Mouse (Mus musculus): ENCODE results near the gene Sav1. TPM values are rescaled to one million over a fixed set of nuclear protein-coding genes. Genes with fewer than 3 reads are reported as not detected.

Gene Sav1
- polyA plus RNA-seq, 1 experiment from 2014 or later = 2.8 TPM

- no peak overlapping the region for H3K9ac ChIP-seq (replicated peaks)
- no peak for ATAC-seq
- no peaks in the 10 kb centered on the region for H3K4me1 ChIP-seq (replicated peaks)
- WGBS = 94% methylated on average over 5 of the region's 5 CpGs
- H3K9me3 ChIP-seq = no peaks in the 10 kb centered on the region
- H3K36me3 ChIP-seq = peaks cover 48% of the 10 kb centered on the region
- no peak overlapping the region for H3K4me3 ChIP-seq (replicated peaks)
- H3K27ac ChIP-seq = no peak overlapping the region
- no peak overlapping the region for H3K4me2 ChIP-seq (replicated peaks)
- H3K27me3 ChIP-seq = no peaks in the 10 kb centered on the region
These were observed 40.9 kb downstream of the Sav1 start for GRCm38 (mm10) chr12:69945861-69946260.

GRCm38 (mm10) chr12:69941655-69942329, 45.0 kb downstream of the Sav1 start:
- Histone ChIP-seq H3K9me3 (no peaks in the 10 kb centered on the region), H3K4me3 (replicated peaks) (no peak overlapping the region), H3K4me2 (replicated peaks) (no peak overlapping the region), H3K27ac (no peak overlapping the region), H3K36me3 (peaks cover 50% of the 10 kb centered on the region), H3K9ac (replicated peaks) (no peak overlapping the region), H3K27me3 (no peaks in the 10 kb centered on the region), H3K4me1 (replicated peaks) (no peaks in the 10 kb centered on the region)
- 39% methylated on average over 1 of the region's 1 CpGs for WGBS
- no peak for ATAC-seq

GRCm38 (mm10) chr12:69939291-69939690, 47.5 kb downstream of the Sav1 start:
- no peak overlapping the region for H3K9ac ChIP-seq (replicated peaks)
- H3K27ac ChIP-seq = no peak overlapping the region
- 68% methylated on average over 2 of the region's 2 CpGs for WGBS
- no peaks in the 10 kb centered on the region for H3K27me3 ChIP-seq
- no peak overlapping the region for H3K4me3 ChIP-seq (replicated peaks)
- no peak for ATAC-seq
- no peaks in the 10 kb centered on the region for H3K4me1 ChIP-seq (replicated peaks)
- no peaks in the 10 kb centered on the region for H3K9me3 ChIP-seq
- no peak overlapping the region for H3K4me2 ChIP-seq (replicated peaks)
- H3K36me3 ChIP-seq = peaks cover 64% of the 10 kb centered on the region

GRCm38 (mm10) chr12:69937731-69938130, 49.1 kb downstream of the Sav1 start:
- WGBS = 43% methylated on average over 5 of the region's 5 CpGs
- H3K4me3 ChIP-seq (replicated peaks) = no peak overlapping the region
- H3K4me2 ChIP-seq (replicated peaks) = no peak overlapping the region
- no peaks in the 10 kb centered on the region for H3K9me3 ChIP-seq
- no peak overlapping the region for H3K27ac ChIP-seq
- no peak for ATAC-seq
- H3K9ac ChIP-seq (replicated peaks) = no peak overlapping the region
- peaks cover 73% of the 10 kb centered on the region for H3K36me3 ChIP-seq
- no peaks in the 10 kb centered on the region for H3K27me3 ChIP-seq
- no peaks in the 10 kb centered on the region for H3K4me1 ChIP-seq (replicated peaks)

- H3K27me3 ChIP-seq = no peaks in the 10 kb centered on the region
- WGBS = 59% methylated on average over 7 of the region's 7 CpGs
- no peak overlapping the region for H3K4me2 ChIP-seq (replicated peaks)
- peaks cover 32% of the 10 kb centered on the region for H3K36me3 ChIP-seq
- H3K27ac ChIP-seq = no peak overlapping the region
- H3K9ac ChIP-seq (replicated peaks) = no peak overlapping the region
- H3K4me3 ChIP-seq (replicated peaks) = no peak overlapping the region
- H3K4me1 ChIP-seq (replicated peaks) = no peaks in the 10 kb centered on the region
- H3K9me3 ChIP-seq = no peaks in the 10 kb centered on the region
- no peak for ATAC-seq
These were observed 60.1 kb downstream of the Sav1 start for GRCm38 (mm10) chr12:69926716-69927115.

GRCm38 (mm10) chr12:69924012-69924411, 62.8 kb downstream of the Sav1 start:
- ATAC-seq = no peak
- H3K27ac ChIP-seq = no peak overlapping the region

GRCm38 (mm10) chr12:69923603-69924002, 63.2 kb downstream of the Sav1 start:
- H3K4me1 ChIP-seq (replicated peaks) = no peaks in the 10 kb centered on the region
- ATAC-seq = no peak
- no peak overlapping the region for H3K4me2 ChIP-seq (replicated peaks)
- no peaks in the 10 kb centered on the region for H3K27me3 ChIP-seq
- no peaks in the 10 kb centered on the region for H3K9me3 ChIP-seq
- no peak overlapping the region for H3K9ac ChIP-seq (replicated peaks)
- no peak overlapping the region for H3K4me3 ChIP-seq (replicated peaks)
- WGBS = 63% methylated on average over 3 of the region's 3 CpGs
- no peak overlapping the region for H3K27ac ChIP-seq
- peaks cover 17% of the 10 kb centered on the region for H3K36me3 ChIP-seq

More at GRCm38 (mm10) chr12:69924012-69924411, 62.8 kb downstream of the Sav1 start:
- Histone ChIP-seq H3K36me3 (peaks cover 18% of the 10 kb centered on the region), H3K4me3 (replicated peaks) (no peak overlapping the region), H3K4me1 (replicated peaks) (no peaks in the 10 kb centered on the region), H3K9ac (replicated peaks) (no peak overlapping the region), H3K27me3 (no peaks in the 10 kb centered on the region), H3K9me3 (no peaks in the 10 kb centered on the region), H3K4me2 (replicated peaks) (no peak overlapping the region)
- 16% methylated on average over 5 of the region's 5 CpGs for WGBS

GRCm38 (mm10) chr12:69923128-69923527, 63.7 kb downstream of the Sav1 start:
- WGBS = 81% methylated on average over 3 of the region's 3 CpGs
- ATAC-seq = no peak
- H3K4me2 ChIP-seq (replicated peaks) = no peak overlapping the region
- no peaks in the 10 kb centered on the region for H3K9me3 ChIP-seq
- H3K36me3 ChIP-seq = peaks cover 17% of the 10 kb centered on the region
- no peak overlapping the region for H3K9ac ChIP-seq (replicated peaks)
- H3K27me3 ChIP-seq = no peaks in the 10 kb centered on the region
- no peaks in the 10 kb centered on the region for H3K4me1 ChIP-seq (replicated peaks)
- no peak overlapping the region for H3K27ac ChIP-seq
- no peak overlapping the region for H3K4me3 ChIP-seq (replicated peaks)

GRCm38 (mm10) chr12:69922099-69922498, 64.7 kb downstream of the Sav1 start:
- Histone ChIP-seq H3K4me3 (replicated peaks) (no peak overlapping the region), H3K9me3 (no peaks in the 10 kb centered on the region), H3K4me1 (replicated peaks) (no peaks in the 10 kb centered on the region), H3K27me3 (no peaks in the 10 kb centered on the region), H3K4me2 (replicated peaks) (no peak overlapping the region), H3K9ac (replicated peaks) (no peak overlapping the region), H3K36me3 (peaks cover 10% of the 10 kb centered on the region), H3K27ac (no peak overlapping the region)
- 76% methylated on average over 1 of the region's 1 CpGs for WGBS
- ATAC-seq = no peak

- no peak overlapping the region for H3K9ac ChIP-seq (replicated peaks)
- H3K36me3 ChIP-seq = no peaks in the 10 kb centered on the region
- H3K27ac ChIP-seq = no peak overlapping the region
- H3K27me3 ChIP-seq = no peaks in the 10 kb centered on the region
- H3K4me2 ChIP-seq (replicated peaks) = no peak overlapping the region
- no peak overlapping the region for H3K4me3 ChIP-seq (replicated peaks)
- no peaks in the 10 kb centered on the region for H3K9me3 ChIP-seq
- no peaks in the 10 kb centered on the region for H3K4me1 ChIP-seq (replicated peaks)
- 89% methylated on average over 2 of the region's 2 CpGs for WGBS
- no peak for ATAC-seq
These were observed 68.9 kb downstream of the Sav1 start for GRCm38 (mm10) chr12:69917870-69918269.

Other genes starting within 250 kb of the Sav1 start
- gene Cdkl1, start 195.7 kb downstream of the Sav1 start, polyA plus RNA-seq (2015; fragmentation: Nextera tagmentation; extraction: Ambion mirVana) = 2.0 and 2.2 TPM in 2 replicates
- 128 and 129 TPM in 2 replicates for gene Atl1, start 94.4 kb downstream of the Sav1 start, polyA plus RNA-seq (2015; fragmentation: Nextera tagmentation; extraction: Ambion mirVana)
- 25.6 and 27.6 TPM in 2 replicates for gene Map4k5, start 93.8 kb downstream of the Sav1 start, polyA plus RNA-seq (2015; fragmentation: Nextera tagmentation; extraction: Ambion mirVana)
- 14.9 and 16.6 TPM in 2 replicates for gene Nin, start 126.7 kb upstream of the Sav1 start, polyA plus RNA-seq (2015; fragmentation: Nextera tagmentation; extraction: Ambion mirVana)
- 0.34 and 0.45 TPM in 2 replicates for gene Abhd12b, start 167.1 kb upstream of the Sav1 start, polyA plus RNA-seq (2015; fragmentation: Nextera tagmentation; extraction: Ambion mirVana)
- 5.4 and 8.2 TPM in 2 replicates for gene Pygl, start 244.5 kb upstream of the Sav1 start, polyA plus RNA-seq (2015; fragmentation: Nextera tagmentation; extraction: Ambion mirVana)

Measured in midbrain, embryonic 13.5 days (tissue).